Mouse (Mus musculus): ENCODE data around the gene Scn8a.

The Scn8a gene

GRCm38 (mm10) chr15:100952854-100953253 is 83.2 kb downstream of the Scn8a start:
- DNase-seq (ENCODE audit: low read depth in 2 of 2, low spot score in 2 of 2): no peak

- no peak for DNase-seq (ENCODE audit: low read depth in 2 of 2, low spot score in 2 of 2)
These were observed 84.3 kb downstream of the Scn8a start for GRCm38 (mm10) chr15:100953955-100954354.

- no peak for DNase-seq (ENCODE audit: low read depth in 2 of 2, low spot score in 2 of 2)
These were observed 85.1 kb downstream of the Scn8a start for GRCm38 (mm10) chr15:100954751-100955150.

GRCm38 (mm10) chr15:100960958-100961357 is 91.3 kb downstream of the Scn8a start:
- DNase-seq (ENCODE audit: low read depth in 2 of 2, low spot score in 2 of 2): no peak

- DNase-seq (ENCODE audit: low read depth in 2 of 2, low spot score in 2 of 2): no peak
These were observed 91.9 kb downstream of the Scn8a start for GRCm38 (mm10) chr15:100961561-100961960.

- DNase-seq (ENCODE audit: low read depth in 2 of 2, low spot score in 2 of 2): no peak
These were observed 101.8 kb downstream of the Scn8a start for GRCm38 (mm10) chr15:100971443-100971842.

- DNase-seq (ENCODE audit: low read depth in 2 of 2, low spot score in 2 of 2): no peak
These were observed 103.1 kb downstream of the Scn8a start for GRCm38 (mm10) chr15:100972795-100973194.

- peak in 1 of 2 experiments; percentile 32 for DNase-seq (ENCODE audit: low read depth in 2 of 2, low spot score in 2 of 2)
These were observed 105.0 kb downstream of the Scn8a start for GRCm38 (mm10) chr15:100974679-100975078.

GRCm38 (mm10) chr15:100983427-100984153 is 113.9 kb downstream of the Scn8a start:
- peak; percentile 2 to 23 for DNase-seq (ENCODE audit: low read depth in 2 of 2, low spot score in 2 of 2)

GRCm38 (mm10) chr15:100984154-100984893 is 114.7 kb downstream of the Scn8a start:
- DNase-seq (ENCODE audit: low read depth in 2 of 2, low spot score in 2 of 2): no peak

- DNase-seq (ENCODE audit: low read depth in 2 of 2, low spot score in 2 of 2): no peak
These were observed 116.8 kb downstream of the Scn8a start for GRCm38 (mm10) chr15:100986479-100986878.

GRCm38 (mm10) chr15:100987031-100987430 is 117.4 kb downstream of the Scn8a start:
- DNase-seq (ENCODE audit: low read depth in 2 of 2, low spot score in 2 of 2): no peak

- no peak for DNase-seq (ENCODE audit: low read depth in 2 of 2, low spot score in 2 of 2)
These were observed 120.6 kb downstream of the Scn8a start for GRCm38 (mm10) chr15:100990283-100990682.

GRCm38 (mm10) chr15:100997090-100997489 is 127.4 kb downstream of the Scn8a start:
- DNase-seq (ENCODE audit: low read depth in 2 of 2, low spot score in 2 of 2): peak; percentile 7 to 21

- DNase-seq (ENCODE audit: low read depth in 2 of 2, low spot score in 2 of 2): no peak
These were observed 132.0 kb downstream of the Scn8a start for GRCm38 (mm10) chr15:101001685-101002084.

- no peak for DNase-seq (ENCODE audit: low read depth in 2 of 2, low spot score in 2 of 2)
These were observed 132.8 kb downstream of the Scn8a start for GRCm38 (mm10) chr15:101002466-101002865.

- no peak for DNase-seq (ENCODE audit: low read depth in 2 of 2, low spot score in 2 of 2)
These were observed 134.9 kb downstream of the Scn8a start for GRCm38 (mm10) chr15:101004538-101004937.

GRCm38 (mm10) chr15:101005717-101006116 is 136.1 kb downstream of the Scn8a start:
- no peak for DNase-seq (ENCODE audit: low read depth in 2 of 2, low spot score in 2 of 2)

- no peak for DNase-seq (ENCODE audit: low read depth in 2 of 2, low spot score in 2 of 2)
These were observed 136.8 kb downstream of the Scn8a start for GRCm38 (mm10) chr15:101006251-101007040.

- no peak for DNase-seq (ENCODE audit: low read depth in 2 of 2, low spot score in 2 of 2)
These were observed 137.6 kb downstream of the Scn8a start for GRCm38 (mm10) chr15:101007236-101007635.

GRCm38 (mm10) chr15:101008386-101009010 is 138.8 kb downstream of the Scn8a start:
- no peak for DNase-seq (ENCODE audit: low read depth in 2 of 2, low spot score in 2 of 2)
